Mouse (Mus musculus) heart, adult 2 months (tissue): ENCODE measurements around the gene Ackr1.

Source experiments
- CTCF ChIP-seq: fragments of 200-600 bp; IDR thresholded peaks from 2 replicates; pipeline ENCODE4 v1.8.1; 2022; ENCODE audit warnings: antibody characterized with exemption, mild to moderate bottlenecking, moderate library complexity
- EP300 ChIP-seq: fragments of 200-500 bp; IDR thresholded peaks from 2 replicates; pipeline ENCODE4 v1.6.1; 2011; ENCODE audit warnings: low read depth, low read length, control low read depth; ENCODE audit not compliant: insufficient read depth

GRCm38 (mm10) chr1:173364125-173364800, 30.7 kb upstream of the Ackr1 start:
- no peak for TF ChIP-seq CTCF
- no peak for TF ChIP-seq EP300
